Mouse (Mus musculus) hindbrain, embryonic 11.5 days (tissue): ENCODE results near the gene Acp1. TPM values are rescaled to one million over a fixed set of nuclear protein-coding genes. Genes with fewer than 3 reads are reported as not detected.

Experiments
- ATAC-seq: fragments of 200-750 bp; cut with Nextera tagmentation; 2 replicates; pipeline ENCODE4 v1.8.0; 2017; ENCODE audit warnings: mild to moderate bottlenecking, moderate TSS enrichment, moderate library complexity; ENCODE audit not compliant: low FRiP score
- DNase-seq: peaks from one replicate; pipeline ENCODE4 v3.0.0-alpha.2; 2015; ENCODE audit warnings: low spot score
- H3K27ac ChIP-seq: fragments of 300-500 bp; sonication (generic); 2 replicates; pipeline ENCODE4 v1.5.1; 2014; ENCODE audit warnings: mild to moderate bottlenecking, low read depth, low read length
- H3K27me3 ChIP-seq: fragments of 300-500 bp; sonication (generic); 2 replicates; pipeline ENCODE4 v1.6.1; 2014; ENCODE audit warnings: mild to moderate bottlenecking, low read length, moderate library complexity, mixed read lengths; ENCODE audit not compliant: control insufficient read depth, insufficient read depth
- H3K36me3 ChIP-seq: fragments of 300-500 bp; sonication (generic); 2 replicates; pipeline ENCODE4 v1.6.1; 2014; ENCODE audit warnings: mild to moderate bottlenecking, low read length, moderate library complexity, mixed read lengths; ENCODE audit not compliant: control insufficient read depth, insufficient read depth
- H3K4me1 ChIP-seq: fragments of 300-500 bp; sonication (generic); replicated peaks from 2 replicates; pipeline ENCODE4 v1.6.1; 2014; ENCODE audit warnings: low read length, mixed read lengths; ENCODE audit not compliant: control insufficient read depth, insufficient read depth
- H3K4me2 ChIP-seq: fragments of 300-500 bp; sonication (generic); replicated peaks from 2 replicates; pipeline ENCODE4 v1.6.1; 2014; ENCODE audit warnings: mild to moderate bottlenecking, low read depth, low read length
- H3K4me3 ChIP-seq: fragments of 300-500 bp; sonication (generic); 2 replicates; pipeline ENCODE4 v1.5.1; 2014; ENCODE audit warnings: low read depth, low read length
- H3K9ac ChIP-seq: fragments of 300-500 bp; sonication (generic); 2 replicates; pipeline ENCODE4 v1.6.1; 2014; ENCODE audit warnings: low read depth, low read length
- H3K9me3 ChIP-seq: fragments of 300-500 bp; sonication (generic); 2 replicates; pipeline ENCODE4 v1.6.1; 2016; ENCODE audit warnings: low read length; ENCODE audit not compliant: control insufficient read depth
- WGBS: fragments of 180-500 bp; shearing (Covaris S2); extraction: QIAGEN DNeasy Blood & Tissue Kit; methylation state at CpG from one replicate; pipeline ENCODE4 v1.1.7; 2014; 5-methylcytosine and 5-hydroxymethylcytosine counted together
- polyA plus RNA-seq: library from polyadenylated mRNA; unstranded; fragments of >200 nt; fragmentation: Nextera tagmentation; extraction: Ambion mirVana; gene quantifications from 2 replicates; pipeline ENCODE4 v1.2.1, GENCODE M21; 2014

The Acp1 gene
- polyA plus RNA-seq, 1 experiment from 2014 or later = 166 TPM

GRCm38 (mm10) chr12:30884622-30885230, 26.7 kb downstream of the Acp1 start:
- peak overlapping the region; percentile 50 for H3K4me3 ChIP-seq
- peak overlapping the region; percentile 27; the same call in 1 of the 2 replicates for H3K9ac ChIP-seq
- H3K4me2 ChIP-seq = peak overlapping the region; percentile 99
- H3K9me3 ChIP-seq = no peaks in the 10 kb centered on the region
- DNase-seq = peak; percentile 57
- WGBS = 9% methylated on average over 39 of the region's 39 CpGs
- H3K27me3 ChIP-seq = peaks cover 30% of the 10 kb centered on the region
- ATAC-seq = peak; percentile 71
- H3K27ac ChIP-seq = no peak overlapping the region
- no peaks in the 10 kb centered on the region for H3K4me1 ChIP-seq
- no peaks in the 10 kb centered on the region for H3K36me3 ChIP-seq

DNA sequence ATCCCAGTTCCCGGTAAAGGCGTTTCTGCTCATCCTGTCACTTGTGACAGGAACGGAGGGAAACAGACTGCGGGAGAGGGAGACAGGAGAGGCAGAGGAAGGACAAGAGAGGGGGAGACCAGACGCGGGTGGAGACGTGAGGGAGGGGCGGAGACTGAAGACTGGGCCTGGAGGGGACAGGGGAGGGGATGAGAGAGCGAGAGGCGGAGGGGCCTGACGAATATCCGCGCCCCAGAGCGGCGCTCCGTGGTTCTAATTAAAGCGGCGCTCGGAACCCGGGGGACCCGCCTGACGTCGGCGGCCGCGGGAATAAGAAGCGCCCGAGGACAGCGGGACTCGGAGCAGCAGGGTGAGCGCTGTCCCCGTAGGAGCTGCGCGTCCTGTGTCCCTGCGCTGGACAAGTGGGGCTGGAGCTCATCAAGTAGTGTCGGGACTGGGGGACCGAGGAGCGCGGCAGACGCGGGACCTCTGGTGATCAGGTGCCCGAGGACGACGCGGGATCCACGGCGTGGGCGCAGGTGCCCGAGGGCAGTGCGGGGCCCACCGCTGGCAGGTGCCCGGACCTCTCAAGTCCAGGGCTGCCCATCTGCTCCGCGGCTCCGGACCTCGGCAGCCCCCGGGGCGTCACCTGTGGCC, 27.3 kb downstream of the Acp1 start, which contains the start of gene Alkal2:
Alkal2 (plus strand) TSS at position 337 of the 636 bp plus-strand sequence.
- peak; percentile 63 for DNase-seq
- WGBS = under 1% methylated on average over 43 of the region's 58 CpGs
- H3K27me3 ChIP-seq = peaks cover 30% of the 10 kb centered on the region
- peak; percentile 75 for ATAC-seq
- H3K4me3 ChIP-seq = peak within 1 kb of the TSS; percentile 50
- no peaks in the 10 kb centered on the region for H3K9me3 ChIP-seq
- no peaks in the 10 kb centered on the region for H3K4me1 ChIP-seq
- H3K27ac ChIP-seq = no peak within 1 kb of the TSS
- no peaks in the 10 kb centered on the region for H3K36me3 ChIP-seq
- peak within 1 kb of the TSS; percentile 99 for H3K4me2 ChIP-seq
- peak within 1 kb of the TSS; percentile 27; the same call in 1 of the 2 replicates for H3K9ac ChIP-seq

DNA sequence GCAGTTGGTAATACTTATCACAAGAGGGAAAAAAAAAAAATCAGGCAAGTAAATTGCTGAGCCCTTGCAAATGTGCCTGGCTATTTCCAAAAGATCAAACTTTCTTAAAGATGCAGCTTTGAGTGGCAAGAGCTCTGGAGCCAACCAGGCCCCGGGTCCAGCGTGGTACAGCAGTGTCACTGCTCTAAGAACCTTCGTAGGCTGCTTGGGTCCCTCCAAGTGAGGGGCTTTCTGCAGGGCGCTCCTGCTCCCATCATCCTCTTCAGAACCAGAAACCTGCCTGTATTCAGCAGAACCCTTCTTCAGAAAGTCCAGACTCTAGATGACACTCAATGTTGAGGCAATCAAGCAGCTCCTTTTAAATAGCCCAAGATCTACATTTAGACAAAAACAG, 27.8 kb downstream of the Acp1 start:
- DNase-seq = peak; percentile 44
- Histone ChIP-seq H3K9ac (peak overlapping the region; percentile 27; the same call in 1 of the 2 replicates), H3K4me1 (no peaks in the 10 kb centered on the region)

GRCm38 (mm10) chr12:30879447-30879846, 31.9 kb downstream of the Acp1 start:
- WGBS = 67% methylated on average over 6 of the region's 6 CpGs
- DNase-seq = no peak

More for the DNA sequence above, 27.8 kb downstream of the Acp1 start:
- 25% methylated on average over 4 of the region's 4 CpGs for WGBS
- H3K9me3 ChIP-seq = no peaks in the 10 kb centered on the region
- peaks cover 30% of the 10 kb centered on the region for H3K27me3 ChIP-seq
- peak overlapping the region; percentile 50 for H3K4me3 ChIP-seq
- peak overlapping the region; percentile 99 for H3K4me2 ChIP-seq
- no peak overlapping the region for H3K27ac ChIP-seq
- H3K36me3 ChIP-seq = no peaks in the 10 kb centered on the region
- no peak for ATAC-seq

DNA sequence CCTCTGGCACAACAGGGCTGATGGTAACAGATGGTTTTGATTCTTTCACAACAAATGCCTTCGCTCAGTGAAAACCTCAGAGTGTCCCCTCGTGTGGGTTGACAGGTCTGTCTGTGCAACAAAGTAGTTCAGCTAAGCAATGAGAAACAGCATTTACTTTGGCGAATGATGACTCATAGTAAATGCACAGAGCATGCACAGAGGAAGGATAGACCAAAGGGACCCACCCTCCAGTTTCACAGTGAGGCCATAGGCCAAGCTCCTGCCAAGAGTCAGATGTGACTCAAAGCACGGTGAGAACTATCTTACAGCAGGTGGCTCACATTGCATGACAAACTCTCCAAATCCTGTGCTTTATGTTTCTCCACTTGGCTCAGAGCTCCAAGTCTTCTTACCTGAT, 45.6 kb downstream of the Acp1 start:
- no peaks in the 10 kb centered on the region for H3K9me3 ChIP-seq
- no peak overlapping the region for H3K4me2 ChIP-seq
- ATAC-seq (no peak), DNase-seq (no peak)
- no peaks in the 10 kb centered on the region for H3K27me3 ChIP-seq
- no peaks in the 10 kb centered on the region for H3K36me3 ChIP-seq
- H3K9ac ChIP-seq = no peak overlapping the region
- WGBS = 71% methylated on average over 4 of the region's 4 CpGs
- no peak overlapping the region for H3K27ac ChIP-seq
- H3K4me3 ChIP-seq = no peak overlapping the region
- no peaks in the 10 kb centered on the region for H3K4me1 ChIP-seq

More at GRCm38 (mm10) chr12:30879447-30879846, 31.9 kb downstream of the Acp1 start:
- H3K4me1 ChIP-seq = no peaks in the 10 kb centered on the region
- peaks cover 20% of the 10 kb centered on the region for H3K27me3 ChIP-seq
- no peaks in the 10 kb centered on the region for H3K9me3 ChIP-seq
- no peaks in the 10 kb centered on the region for H3K36me3 ChIP-seq
- no peak overlapping the region for H3K27ac ChIP-seq
- no peak overlapping the region for H3K4me3 ChIP-seq
- H3K9ac ChIP-seq = no peak overlapping the region
- ATAC-seq = no peak
- no peak overlapping the region for H3K4me2 ChIP-seq

DNA sequence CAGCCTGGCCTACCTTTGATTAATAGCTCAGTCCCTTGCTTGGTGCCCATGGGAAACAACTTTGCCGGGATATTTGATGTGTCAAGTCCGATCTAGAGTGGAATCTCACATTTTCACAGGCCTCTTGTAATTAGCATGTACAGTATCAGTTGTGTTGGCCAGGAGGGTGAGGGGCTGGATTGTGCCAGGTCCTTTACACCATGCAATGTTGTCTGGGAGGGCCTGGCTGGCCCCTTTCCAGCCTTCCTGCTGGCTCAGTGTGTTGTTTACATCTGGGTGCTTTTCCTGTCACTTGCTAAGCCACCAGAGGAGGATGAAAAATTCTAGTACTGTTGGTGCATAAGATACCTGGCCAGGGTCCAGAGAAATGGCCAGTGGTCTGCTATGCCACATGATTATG, 47.0 kb downstream of the Acp1 start:
- ATAC-seq = no peak
- Histone ChIP-seq H3K4me2 (no peak overlapping the region), H3K36me3 (no peaks in the 10 kb centered on the region), H3K9me3 (no peaks in the 10 kb centered on the region), H3K27me3 (no peaks in the 10 kb centered on the region), H3K4me1 (no peaks in the 10 kb centered on the region), H3K9ac (no peak overlapping the region), H3K4me3 (no peak overlapping the region), H3K27ac (no peak overlapping the region)
- no peak for DNase-seq
- WGBS = 87% methylated on average over 2 of the region's 2 CpGs

DNA sequence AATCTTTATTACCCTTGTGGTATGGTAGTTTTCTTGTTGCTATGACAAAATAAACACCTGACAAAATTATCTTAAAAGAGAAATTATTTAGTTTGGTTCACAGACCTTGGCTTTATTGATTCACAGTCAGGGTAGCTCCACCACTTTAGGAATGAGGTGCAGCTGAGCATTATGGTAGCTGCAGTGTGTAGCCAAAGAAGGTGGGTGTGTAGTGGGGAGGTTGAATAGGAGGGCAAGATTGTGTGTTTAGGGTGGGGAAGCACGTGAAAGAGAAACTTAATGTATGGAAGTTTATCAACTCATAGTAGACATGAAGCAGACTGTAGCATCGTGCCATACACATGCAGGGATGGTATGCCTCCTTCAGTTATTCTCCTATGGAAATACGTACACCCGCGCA, 55.2 kb downstream of the Acp1 start:
- Histone ChIP-seq H3K4me2 (no peak overlapping the region), H3K27me3 (no peaks in the 10 kb centered on the region), H3K9ac (no peak overlapping the region), H3K4me1 (no peaks in the 10 kb centered on the region), H3K4me3 (no peak overlapping the region), H3K9me3 (no peaks in the 10 kb centered on the region), H3K36me3 (no peaks in the 10 kb centered on the region), H3K27ac (no peak overlapping the region)
- no peak for ATAC-seq
- DNase-seq = no peak
- WGBS = 94% methylated on average over 5 of the region's 5 CpGs

DNA sequence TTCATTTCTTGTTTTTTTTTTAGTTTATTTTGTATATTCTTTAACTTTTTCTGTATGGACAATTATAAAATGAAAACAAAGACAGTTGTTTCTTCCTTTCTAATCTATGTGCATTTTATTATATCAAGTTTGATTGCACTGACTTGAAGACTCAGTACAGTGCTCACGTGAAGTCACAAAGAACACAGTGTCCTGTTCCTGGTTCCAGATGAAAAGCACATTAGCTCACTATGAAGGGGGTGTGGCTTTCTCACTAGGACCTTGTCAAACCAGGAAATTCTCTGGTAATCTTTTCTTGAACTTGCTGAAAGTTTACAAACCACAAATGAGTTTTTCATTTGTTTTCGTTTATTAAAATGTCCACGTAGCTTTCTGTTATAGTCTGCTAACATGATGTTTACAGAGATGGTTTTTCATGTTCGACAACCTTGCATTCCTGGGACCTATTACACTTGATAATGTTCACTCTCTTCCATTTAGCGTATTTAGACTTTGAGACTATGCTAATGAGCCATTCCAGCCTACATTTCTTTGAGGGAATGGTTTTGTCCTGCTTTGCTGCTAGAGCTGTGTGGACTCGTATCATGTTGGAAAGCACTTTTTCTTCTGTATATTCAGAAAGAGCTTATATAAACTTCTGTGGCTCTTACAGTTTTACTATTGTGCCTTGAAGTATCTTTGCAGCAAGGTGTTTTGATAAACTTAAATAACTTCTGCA, 55.8 kb downstream of the Acp1 start:
- H3K27me3 ChIP-seq = no peaks in the 10 kb centered on the region
- no peaks in the 10 kb centered on the region for H3K9me3 ChIP-seq
- no peaks in the 10 kb centered on the region for H3K4me1 ChIP-seq
- H3K4me3 ChIP-seq = no peak overlapping the region
- H3K9ac ChIP-seq = no peak overlapping the region
- no peak overlapping the region for H3K27ac ChIP-seq
- no peak overlapping the region for H3K4me2 ChIP-seq
- no peaks in the 10 kb centered on the region for H3K36me3 ChIP-seq
- DNase-seq (no peak), ATAC-seq (no peak)
- WGBS = 87% methylated on average over 6 of the region's 6 CpGs
